Mouse (Mus musculus) urinary bladder, adult 2 months (tissue): ENCODE data around the gene Serinc5. TPM values are rescaled to one million over a fixed set of nuclear protein-coding genes. Genes with fewer than 3 reads are reported as not detected.
A peak's percentile ranks its signal among the peaks of the same experiment; 100 is the strongest.
"Not testable (repeated sequence)": the region's sequence is repeated elsewhere in the genome, so short reads cannot be mapped to it uniquely, and the experiment has no call there.

Experiments used
- DNase-seq: peaks from one replicate; pipeline ENCODE4 v3.0.0; 2022; ENCODE audit warnings: low spot score
- polyA plus RNA-seq: library from polyadenylated mRNA; depleted of rRNA; stranded (reverse); fragments of >200 nt; gene quantifications from 2 replicates; pipeline ENCODE4 v1.2.3, GENCODE M21; 2012; rRNA removed

Serinc5 gene
- 41.7 and 44.6 TPM in 2 replicates for polyA plus RNA-seq

GRCm38 (mm10) chr13:92610311-92611221 lies at the start of gene Serinc5:
Gene Serinc5, plus strand, starts transcription at chr13:92611091.
- peak; percentile 97 for DNase-seq

DNA sequence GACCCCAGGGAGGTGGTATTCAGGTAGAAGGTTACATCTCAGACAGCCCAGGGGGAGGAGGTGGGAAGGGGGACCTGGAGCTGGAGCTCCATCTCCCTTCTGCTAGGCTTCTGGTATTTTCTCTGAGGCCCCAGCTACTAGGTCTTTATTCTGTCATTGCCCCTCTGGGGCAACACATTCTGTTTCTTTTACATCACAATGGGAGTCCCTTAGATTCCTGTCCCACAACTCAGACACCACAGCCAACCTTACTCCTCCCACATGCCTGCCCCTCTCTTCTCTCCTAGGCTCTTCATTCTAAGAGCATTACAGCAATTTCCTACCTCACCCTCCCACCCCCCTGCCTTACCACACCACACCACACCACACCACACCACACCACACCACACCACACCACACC lies 34.8 kb upstream of the Serinc5 start, which contains the start of gene Spz1:
TSS of gene Spz1 (minus strand) at position 101 of the 400 bp plus-strand sequence.
- no peak for DNase-seq

GRCm38 (mm10) chr13:92576688-92577087 lies 34.2 kb upstream of the Serinc5 start:
- no peak for DNase-seq

DNA sequence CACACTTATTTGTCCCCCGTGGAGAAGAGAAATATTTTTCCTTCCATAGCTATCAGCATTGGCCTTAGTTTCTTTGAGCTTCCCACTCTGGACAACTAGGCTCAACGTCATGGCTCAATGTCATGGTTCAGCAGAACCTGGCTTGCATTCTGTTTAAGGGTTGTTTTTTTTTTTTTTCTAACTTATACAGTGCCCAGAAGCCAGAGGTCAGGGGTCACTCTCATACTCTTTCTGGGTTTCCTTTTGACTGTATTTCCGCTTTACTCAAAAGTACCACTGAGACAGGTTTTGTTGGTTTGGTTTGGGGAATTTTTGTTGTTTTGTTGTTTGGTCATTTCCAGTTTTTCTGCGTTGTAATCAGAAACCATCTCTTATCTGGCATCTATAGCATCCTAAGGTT lies 32.7 kb upstream of the Serinc5 start:
- DNase-seq = no peak

DNA sequence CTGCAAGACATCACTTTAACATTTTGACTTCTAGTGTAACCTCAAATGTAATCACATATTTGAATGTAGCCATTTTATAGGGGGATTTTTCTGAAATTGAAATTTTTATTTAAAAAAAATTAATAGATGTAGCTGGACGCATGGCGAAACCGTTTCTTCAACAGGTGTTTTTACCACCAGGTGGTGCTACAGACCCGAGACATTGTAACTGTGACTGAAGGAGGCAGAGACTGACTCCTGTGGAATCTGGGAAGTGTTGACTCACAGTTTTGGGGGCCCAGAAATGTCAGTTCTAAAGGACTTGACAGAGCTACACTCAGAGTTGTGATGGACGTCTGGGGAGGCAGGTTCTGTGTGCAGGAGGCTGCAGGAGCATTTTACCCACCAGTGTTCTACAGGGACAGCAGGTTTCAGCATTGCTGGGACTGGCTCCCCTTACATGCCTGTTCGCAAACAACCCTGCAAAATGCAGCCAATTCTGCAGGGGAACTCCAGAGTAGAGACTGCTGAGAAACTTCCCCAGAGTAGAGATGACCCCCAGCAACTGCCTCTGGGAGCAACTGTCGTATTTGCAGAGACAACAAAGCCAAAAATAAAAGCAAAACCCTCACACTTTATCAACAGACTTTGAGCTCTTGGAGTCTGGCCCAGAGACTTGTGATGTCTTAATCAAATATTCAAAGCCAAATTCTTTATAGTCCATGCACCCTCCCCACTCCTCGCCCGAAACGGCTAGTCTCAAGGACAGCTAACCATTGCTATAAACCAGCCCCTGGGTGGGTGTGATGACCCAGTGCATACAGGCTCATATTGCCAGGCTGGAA lies 30.5 kb upstream of the Serinc5 start:
- DNase-seq = peak; percentile 28

DNA sequence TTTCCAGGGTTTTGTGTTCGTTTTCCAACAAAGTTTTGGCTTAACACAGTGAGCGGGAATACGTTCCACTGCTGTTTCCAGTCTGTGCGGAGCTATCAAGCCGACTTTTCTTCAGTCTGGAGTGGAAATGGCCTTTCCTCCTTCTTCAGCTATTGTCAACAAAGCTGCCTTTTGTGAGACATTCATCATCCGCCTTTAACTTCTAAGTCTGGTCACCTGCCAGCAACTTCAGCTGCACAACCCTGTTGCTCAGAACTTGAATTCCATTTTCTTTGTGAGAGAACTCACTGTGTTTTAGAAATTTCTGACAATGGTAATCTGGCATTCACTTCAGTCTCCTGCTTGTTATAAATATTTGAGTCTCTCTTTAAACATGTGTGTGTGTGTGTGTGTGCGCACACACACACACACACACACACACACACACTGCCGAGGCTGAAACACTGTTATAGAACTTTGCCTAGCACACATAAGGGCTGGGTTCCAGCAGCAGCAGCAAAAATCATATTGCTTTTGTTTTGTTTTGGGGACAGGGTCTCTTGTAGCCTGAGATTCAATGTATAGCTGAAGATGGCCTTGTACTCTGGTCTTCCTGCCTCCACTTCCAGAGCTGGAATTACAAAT lies 26.7 kb upstream of the Serinc5 start:
- DNase-seq = no peak

DNA sequence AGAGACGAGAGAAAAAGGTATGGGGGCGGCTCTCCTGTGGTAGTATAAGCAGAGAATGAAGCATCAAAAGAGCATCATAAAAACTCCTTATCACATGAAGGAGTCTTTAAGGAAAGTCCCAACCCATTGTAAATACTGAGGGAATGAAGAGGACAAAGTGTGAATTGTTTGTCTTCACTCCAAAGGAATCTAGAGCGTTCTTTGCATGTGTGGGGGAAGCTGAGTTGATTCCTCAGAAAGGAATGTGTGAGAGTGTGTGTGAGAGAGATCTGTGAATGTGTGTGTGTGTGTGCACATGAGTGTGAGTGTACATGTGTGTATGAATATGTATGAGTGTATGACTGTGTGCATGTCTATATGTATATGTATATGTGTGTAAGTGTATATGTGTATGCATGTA lies 22.2 kb upstream of the Serinc5 start:
- DNase-seq = no peak

DNA sequence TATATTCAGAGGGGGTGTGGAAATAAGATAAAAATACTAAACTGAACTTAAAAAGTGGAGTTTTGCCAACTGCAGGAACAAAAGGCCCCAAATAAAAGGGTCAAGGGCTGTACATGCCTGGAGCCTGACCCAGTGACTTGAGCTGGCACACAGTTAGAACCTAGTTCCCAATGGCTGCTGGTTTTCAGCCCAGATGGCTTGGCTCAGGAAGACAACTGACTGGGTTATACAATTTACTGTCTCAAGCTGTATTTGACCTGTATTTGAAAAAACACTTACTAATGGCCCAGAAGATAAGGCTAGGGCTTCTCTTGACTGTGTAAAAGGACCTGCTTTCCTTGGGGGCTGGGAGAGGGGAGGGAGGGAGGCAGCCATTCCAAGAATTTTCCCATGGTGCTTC lies 21.6 kb upstream of the Serinc5 start:
- DNase-seq = no peak

DNA sequence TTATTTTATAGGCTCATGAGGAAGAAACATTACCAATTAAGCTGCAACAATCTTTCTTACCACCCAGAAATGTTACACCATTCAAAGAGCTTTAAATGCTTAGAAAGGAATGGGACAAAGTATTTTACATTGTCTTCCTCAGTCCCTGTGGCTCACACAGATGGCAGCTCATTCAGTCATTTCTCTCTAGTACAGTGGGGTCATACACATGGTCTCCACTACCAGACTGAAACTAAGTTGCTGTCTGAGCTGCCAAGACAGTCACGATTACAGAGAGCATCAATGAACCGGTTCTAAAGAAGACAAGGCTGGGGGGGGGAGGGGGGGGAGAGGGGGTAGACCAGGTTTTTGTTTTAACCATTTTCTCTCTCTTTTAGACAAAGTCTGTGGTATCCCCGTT lies 19.7 kb upstream of the Serinc5 start:
- DNase-seq = no peak

DNA sequence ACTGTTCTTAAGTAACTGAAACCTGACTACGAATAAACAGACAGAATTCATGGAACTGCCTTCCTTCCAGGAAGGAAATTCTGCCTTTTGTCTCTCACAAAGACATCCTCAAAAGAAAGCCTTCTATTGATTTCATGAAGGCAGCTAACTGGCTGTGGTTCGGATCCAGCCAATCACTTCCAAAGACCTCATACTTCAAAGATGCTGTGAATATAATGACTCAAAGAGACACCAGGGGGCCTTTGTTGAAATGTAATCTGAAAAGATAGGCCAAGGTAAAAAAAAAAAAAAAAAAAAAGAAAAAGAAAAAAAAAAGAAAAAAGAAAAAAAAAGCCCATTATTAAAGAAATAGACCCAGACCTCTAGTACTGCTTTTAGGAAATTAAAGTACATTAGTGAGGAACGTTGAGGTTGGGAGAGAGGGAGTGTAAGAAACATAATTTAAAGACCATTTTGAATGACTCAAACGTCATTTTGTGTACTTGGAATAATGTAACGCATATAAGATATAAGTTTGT lies 18.6 kb upstream of the Serinc5 start:
- DNase-seq = no peak

GRCm38 (mm10) chr13:92592786-92593635 lies 17.9 kb upstream of the Serinc5 start:
- no peak for DNase-seq

DNA sequence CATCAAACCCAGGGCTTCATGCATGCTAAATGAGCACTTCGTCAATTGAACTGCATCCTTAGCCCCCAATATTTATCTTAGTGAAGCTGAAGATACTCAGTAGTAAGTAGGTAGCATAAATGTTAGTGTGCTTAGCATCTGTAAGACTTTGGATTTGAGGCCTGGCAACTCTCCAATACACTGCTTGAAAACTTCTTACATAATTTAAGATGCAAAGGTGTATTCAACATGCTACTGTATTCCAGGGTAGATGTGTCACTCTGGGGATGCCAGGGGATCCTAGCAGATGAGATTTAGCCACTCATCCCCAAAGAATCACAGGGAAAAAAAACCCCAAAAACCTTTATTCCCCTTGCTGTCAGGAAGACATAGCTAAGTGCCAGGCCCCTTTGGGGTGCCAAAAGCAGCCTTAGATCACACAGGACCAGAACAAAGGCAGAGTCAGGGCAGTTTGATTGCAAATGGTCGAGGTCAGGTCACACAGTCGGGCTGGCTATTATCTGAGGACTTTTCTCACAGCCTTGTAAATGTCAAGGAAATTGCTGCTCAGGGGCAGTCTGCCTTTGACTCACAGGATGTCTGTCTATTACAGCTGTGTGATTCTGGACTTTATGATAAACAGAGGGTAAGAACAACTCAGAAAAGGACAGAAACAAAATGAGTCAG lies 17.0 kb upstream of the Serinc5 start:
- DNase-seq = no peak

DNA sequence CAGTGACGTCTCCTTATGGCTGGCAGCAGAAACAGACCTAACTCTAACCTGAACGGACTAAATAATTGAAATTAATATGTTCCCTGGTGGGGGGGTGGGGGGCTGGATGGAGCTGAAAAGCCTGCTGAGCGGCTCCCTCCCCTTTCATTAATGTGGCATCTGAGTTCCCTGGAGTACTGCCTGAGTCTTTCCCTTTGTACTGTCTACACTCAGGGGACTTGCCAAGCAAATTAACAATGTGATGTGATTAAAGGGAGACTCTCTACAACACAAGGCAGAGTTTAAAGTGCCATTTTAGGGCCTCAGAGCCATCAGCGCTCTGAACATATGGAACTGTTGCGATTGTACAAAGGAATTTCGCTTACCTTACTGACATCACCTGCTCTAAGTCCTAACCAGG lies 16.4 kb upstream of the Serinc5 start:
- DNase-seq = no peak

- no peak for DNase-seq
These were observed 16.0 kb upstream of the Serinc5 start for GRCm38 (mm10) chr13:92594907-92595306.

DNA sequence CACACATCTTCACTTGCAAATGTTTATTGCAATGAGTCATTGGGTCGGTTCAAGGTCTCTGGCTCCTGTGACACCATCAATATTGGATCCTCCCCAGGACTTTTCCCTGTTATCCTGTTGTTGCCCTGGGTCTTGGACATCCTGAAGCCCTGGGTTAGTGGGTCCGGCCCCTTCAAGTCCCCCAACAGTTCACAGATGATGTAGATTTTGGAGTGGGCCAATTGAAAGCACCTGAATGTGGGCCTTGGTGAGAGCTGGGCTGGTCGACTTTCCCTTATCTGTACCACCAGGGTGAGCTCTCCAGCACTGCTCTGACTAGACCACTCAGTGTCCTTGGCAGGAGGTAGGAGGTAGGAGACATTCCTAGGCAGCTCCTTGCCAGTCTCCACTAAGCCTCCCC lies 15.5 kb upstream of the Serinc5 start:
- no peak for DNase-seq

DNA sequence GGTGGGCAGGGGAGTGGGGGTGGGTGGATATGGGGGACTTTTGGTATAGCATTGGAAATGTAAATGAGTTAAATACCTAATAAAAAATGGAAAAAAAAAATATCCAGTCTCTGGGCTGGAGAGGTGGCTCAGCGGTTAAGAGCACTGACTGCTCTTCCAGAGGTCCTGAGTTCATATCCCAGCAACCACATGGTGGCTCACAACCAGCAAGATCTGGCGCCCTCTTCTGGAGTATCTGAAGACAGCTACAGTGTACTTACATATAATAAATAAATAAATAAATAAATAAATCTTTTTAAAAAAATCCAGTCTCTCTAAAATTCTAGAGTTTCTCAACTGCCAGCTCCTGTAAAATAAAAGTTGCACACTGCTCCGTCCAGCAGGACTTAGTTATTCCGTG lies 5.6 kb upstream of the Serinc5 start:
- DNase-seq = not testable (repeated sequence)

- DNase-seq = peak; percentile 42
These were observed 1.2 kb upstream of the Serinc5 start for GRCm38 (mm10) chr13:92609486-92610310.

- DNase-seq = no peak
These were observed 428 bp downstream of the Serinc5 start for GRCm38 (mm10) chr13:92611254-92611784.

- no peak for DNase-seq
These were observed 1.0 kb downstream of the Serinc5 start for GRCm38 (mm10) chr13:92611917-92612316.
